Mouse (Mus musculus) B cell, adult 2 months (primary cell): ENCODE data around the gene Acsl4.

Experiments used
- DNase-seq, 2 experiments: peaks; one replicate each; pipeline ENCODE4 v3.0.0; 2022

Acsl4 gene

GRCm38 (mm10) chrX:142336207-142336606 is 54.1 kb downstream of the Acsl4 start:
- no peak for DNase-seq

DNA sequence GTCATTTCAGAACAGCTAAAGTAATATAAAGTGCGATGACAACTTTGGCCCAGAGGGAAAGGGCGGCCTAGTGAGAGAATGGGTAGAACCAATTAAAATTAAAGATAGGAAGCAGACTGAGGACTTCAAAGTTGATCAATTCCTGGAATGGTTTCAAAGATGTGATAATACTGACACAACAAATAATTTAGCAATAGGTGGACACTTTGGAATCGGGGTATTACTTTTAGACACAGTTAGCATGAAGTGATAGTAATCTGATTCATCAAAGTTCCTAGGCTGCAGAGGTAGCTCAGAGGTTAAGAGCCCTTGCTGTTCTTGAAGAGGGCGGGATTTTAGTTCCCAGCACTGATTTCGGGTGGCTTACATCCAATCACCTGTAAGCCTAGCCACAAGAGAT is 54.8 kb downstream of the Acsl4 start:
- DNase-seq = no peak

DNA sequence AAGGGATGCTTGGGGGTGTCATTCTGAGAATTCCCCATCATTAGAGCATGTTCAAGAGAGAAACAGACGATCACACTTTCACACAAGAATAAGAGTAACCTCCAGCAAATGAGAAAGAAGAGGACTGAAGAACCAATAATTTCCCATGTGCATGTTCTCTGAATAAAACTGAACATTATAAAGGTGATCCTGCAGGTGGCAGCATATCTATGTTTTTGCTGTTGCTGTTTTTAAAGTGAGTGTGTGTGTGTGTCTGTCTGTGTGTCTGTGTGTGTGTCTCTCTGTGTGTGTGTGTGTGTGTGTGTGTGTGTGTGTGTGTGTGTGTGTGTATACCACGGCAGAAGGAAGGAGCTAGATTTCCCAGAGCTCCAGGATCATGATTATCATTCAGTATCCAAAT is 64.6 kb downstream of the Acsl4 start:
- no peak for DNase-seq

DNA sequence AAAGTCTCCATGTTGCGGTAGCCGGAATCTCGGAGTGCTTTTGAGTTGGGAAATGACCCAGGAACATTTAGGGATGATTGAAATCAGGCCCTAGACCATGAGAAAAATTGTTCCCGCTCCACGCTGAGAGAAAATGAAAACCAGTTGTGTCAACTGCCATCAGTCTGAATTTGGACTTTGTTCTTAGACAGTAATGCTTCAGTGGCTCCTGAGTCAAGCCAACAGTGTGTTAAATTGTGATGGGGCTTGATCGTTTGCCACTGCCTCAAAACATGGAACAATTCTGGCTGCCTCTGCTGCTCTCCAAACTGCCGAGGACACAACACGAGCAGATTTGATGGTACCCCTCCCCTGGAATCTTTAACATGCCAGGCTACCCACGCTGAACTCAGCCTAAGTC is 74.2 kb downstream of the Acsl4 start:
- no peak for DNase-seq

- no peak for DNase-seq
These were observed 75.1 kb downstream of the Acsl4 start for GRCm38 (mm10) chrX:142315270-142315669.

DNA sequence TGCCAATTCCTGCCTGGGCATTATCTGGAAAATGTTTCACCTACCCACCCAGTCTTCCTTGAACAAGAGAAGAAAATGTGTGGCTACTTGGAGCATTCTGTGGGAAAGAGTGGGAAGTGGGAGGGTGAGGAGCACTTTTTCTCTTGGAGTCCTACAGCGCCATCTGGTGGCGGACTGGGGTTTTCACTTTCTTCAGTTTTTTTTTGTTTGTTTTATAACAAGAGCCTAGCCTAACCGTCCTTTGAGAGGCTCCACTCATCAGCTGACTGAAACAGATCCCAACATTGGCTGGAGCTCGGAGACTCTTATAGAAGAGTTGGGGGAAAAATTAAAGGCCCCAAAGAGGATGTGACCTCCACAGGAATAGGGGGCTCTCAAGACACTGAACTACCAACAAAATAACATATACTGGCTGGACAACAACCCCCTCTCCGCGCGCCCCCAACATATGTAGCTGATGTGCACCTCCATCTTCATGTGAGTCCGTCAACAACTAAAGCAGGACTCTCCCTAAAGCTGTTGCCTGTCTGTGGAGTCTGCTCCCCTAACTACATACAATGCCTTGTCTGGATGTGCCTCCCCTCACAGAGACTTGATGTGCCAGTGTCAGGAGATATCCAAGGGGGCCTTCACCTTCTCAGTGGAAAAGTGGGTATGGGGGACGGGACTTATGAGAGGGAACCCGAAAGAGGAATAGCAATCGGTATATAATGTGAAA is 75.9 kb downstream of the Acsl4 start:
- DNase-seq = peak; percentile 46 to 61

DNA sequence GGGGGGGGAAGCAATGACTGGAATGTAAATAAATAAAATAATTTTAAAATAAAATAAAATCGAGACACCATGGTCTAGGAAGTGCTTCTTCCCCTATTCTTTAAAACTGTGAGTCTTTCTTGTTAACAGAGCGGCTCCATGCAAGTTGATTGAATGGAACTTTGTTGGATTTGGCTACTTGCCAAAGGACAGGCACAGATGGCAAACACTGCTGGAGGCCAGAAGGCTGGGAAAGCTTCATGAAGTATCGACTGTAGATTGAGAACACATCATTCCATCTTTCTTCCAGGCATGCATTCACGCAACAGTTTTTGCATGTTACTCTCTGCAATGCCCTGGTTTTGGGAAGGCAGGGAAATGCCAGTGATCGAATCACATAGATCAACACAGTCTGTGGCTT is 79.9 kb downstream of the Acsl4 start:
- no peak for DNase-seq

GRCm38 (mm10) chrX:142305869-142306581 is 84.3 kb downstream of the Acsl4 start, which contains the start of gene Kcne1l:
Kcne1l (minus strand) TSS chrX:142306294.
- no peak for DNase-seq

DNA sequence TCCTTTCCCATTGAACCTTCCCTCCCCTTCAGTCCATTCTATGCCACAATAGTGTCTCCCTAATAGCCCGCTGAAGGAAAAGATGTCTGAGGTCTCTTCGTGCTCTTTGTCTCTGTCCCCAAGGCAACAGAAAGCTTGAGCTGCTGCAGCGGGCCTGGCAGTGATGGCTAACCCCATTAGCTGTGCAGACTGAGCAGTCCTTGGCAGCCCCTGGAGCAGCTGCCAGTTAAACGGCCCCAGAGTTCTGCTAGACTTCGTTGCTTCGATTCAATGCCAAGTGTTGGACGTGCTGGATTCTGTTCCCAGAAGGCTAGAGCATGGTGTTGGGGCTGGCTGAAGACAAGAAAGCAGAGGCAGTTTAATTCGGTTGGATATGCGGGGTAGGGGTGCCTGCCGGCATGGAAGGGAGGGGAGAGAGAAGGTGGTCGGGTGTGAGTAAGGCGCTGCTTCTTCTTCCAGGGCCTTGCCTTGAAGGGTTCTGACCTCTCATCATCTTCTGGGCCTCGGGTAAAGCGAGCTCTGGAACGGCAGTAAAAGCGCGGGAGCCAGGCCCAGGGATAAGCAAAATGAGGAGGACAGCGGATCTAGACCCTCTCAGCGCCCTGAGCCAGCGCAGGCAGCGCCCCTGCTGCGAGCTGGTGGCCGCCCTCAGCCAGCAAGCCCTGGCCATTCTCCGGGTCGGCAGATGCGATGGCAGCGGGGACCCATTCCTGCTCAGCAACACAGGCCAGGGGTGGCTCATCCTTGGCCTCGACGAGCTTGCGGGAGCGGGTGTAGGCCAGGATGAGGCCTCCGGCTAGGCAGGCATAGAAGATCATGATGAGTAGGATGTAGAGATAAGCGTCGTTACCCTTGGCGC is 85.1 kb downstream of the Acsl4 start:
- DNase-seq = no peak

DNA sequence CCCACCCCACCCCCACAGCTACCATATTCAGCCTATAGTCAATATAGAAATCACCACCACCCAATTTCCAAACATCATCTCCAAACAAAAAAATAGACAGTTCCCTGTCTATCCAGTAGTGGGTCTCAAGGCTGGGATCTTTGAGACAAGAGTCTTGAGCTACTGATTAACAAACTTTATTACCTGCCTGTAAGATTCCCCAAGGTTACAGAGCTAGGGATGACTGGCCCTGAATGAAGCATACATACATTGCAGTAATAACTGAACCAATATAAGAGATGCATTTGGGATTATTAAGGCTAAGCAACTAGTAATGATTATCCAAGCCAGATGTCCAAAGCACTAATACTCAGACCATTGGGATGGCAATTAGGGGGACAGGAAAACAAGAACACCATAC is 85.7 kb downstream of the Acsl4 start:
- no peak for DNase-seq

- no peak for DNase-seq
These were observed 86.9 kb downstream of the Acsl4 start for GRCm38 (mm10) chrX:142303456-142303855.

DNA sequence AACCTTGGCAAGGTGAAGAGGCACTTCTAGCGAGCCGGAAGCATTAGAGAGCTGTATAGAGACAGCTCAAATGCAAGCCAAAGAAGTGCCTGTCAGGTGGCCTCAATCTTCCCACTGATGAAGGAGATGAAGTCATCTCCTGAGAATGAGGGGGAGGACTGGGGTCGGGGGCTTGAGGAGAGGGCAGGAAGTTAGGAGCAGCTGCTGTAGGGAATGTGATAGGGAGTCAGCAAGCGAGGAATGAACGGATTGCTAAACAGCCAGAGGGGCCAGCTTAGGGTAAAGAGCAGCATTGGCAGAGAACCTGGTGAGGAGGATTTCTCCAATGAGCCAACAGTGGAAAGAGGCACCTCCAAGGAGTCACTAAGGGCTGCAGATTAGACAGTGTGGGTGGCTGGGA is 104.4 kb downstream of the Acsl4 start:
- DNase-seq = no peak

GRCm38 (mm10) chrX:142276573-142276972 is 113.8 kb downstream of the Acsl4 start:
- DNase-seq = no peak

DNA sequence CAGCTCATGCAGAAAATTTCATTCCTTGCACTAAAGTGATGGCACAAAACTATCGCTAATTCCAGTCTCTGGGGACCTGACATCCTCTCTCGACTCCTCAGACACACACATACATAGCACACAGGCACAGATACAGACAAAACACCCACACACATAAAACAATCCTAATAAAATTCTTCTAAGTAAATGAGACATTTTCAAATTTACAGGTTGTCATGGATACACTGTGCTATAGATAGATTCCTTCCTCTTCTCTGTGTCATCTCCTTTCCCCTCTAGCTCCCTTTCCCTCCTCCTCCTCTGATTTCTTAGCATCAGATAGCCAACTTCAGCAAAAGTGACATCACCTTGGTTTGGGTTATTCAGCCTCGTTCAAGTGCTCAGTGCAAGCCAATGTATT is 114.3 kb downstream of the Acsl4 start:
- DNase-seq = no peak
